Mouse (Mus musculus) lung, embryonic 16.5 days (tissue): ENCODE results near the gene Mcm7. TPM values are rescaled to one million over a fixed set of nuclear protein-coding genes. Genes with fewer than 3 reads are reported as not detected.

Experiments used
- ATAC-seq: fragments of 200-750 bp; cut with Nextera tagmentation; 2 replicates; pipeline ENCODE4 v1.8.0; 2017; ENCODE audit warnings: low read depth, mild to moderate bottlenecking, moderate library complexity
- H3K27ac ChIP-seq: fragments of 300-500 bp; sonication (generic); 2 replicates; pipeline ENCODE4 v1.5.1; 2014; ENCODE audit warnings: mild to moderate bottlenecking, control low read depth, low read length
- H3K27me3 ChIP-seq: fragments of 300-500 bp; sonication (generic); 2 replicates; pipeline ENCODE4 v1.6.1; 2014; ENCODE audit warnings: low read depth, low read length, mixed read lengths; ENCODE audit not compliant: control insufficient read depth, insufficient read depth
- H3K36me3 ChIP-seq: fragments of 300-500 bp; sonication (generic); 2 replicates; pipeline ENCODE4 v1.6.1; 2014; ENCODE audit warnings: low read length; ENCODE audit not compliant: control insufficient read depth, insufficient read depth
- H3K4me1 ChIP-seq: fragments of 300-500 bp; sonication (generic); replicated peaks from 2 replicates; pipeline ENCODE4 v1.6.1; 2014; ENCODE audit warnings: low read length, mixed read lengths; ENCODE audit not compliant: control insufficient read depth, insufficient read depth
- H3K4me2 ChIP-seq: fragments of 300-500 bp; sonication (generic); 2 replicates; pipeline ENCODE4 v1.6.1; 2014; ENCODE audit warnings: low read depth, low read length, control low read depth
- H3K4me3 ChIP-seq: fragments of 300-500 bp; sonication (generic); 2 replicates; pipeline ENCODE4 v1.5.1; 2014; ENCODE audit warnings: mild to moderate bottlenecking, low read length, control low read depth
- H3K9ac ChIP-seq: fragments of 300-500 bp; sonication (generic); 2 replicates; pipeline ENCODE4 v1.6.1; 2014; ENCODE audit warnings: low read length, control low read depth
- H3K9me3 ChIP-seq: fragments of 300-500 bp; sonication (generic); 2 replicates; pipeline ENCODE4 v1.6.1; 2016; ENCODE audit warnings: low read length; ENCODE audit not compliant: control insufficient read depth
- WGBS: fragments of 180-500 bp; shearing (Covaris S2); extraction: QIAGEN DNeasy Blood & Tissue Kit; methylation state at CpG from one replicate; pipeline ENCODE4 v1.1.7; 2014; 5-methylcytosine and 5-hydroxymethylcytosine counted together
- microRNA counts: library from miRNA; unstranded; fragments of <30 nt; microRNA quantifications from one replicate; lab custom pipeline; 2016
- microRNA-seq: library from miRNA; unstranded; fragments of <30 nt; microRNA quantifications from one replicate; pipeline ENCODE4, GENCODE M21; 2016
- polyA plus RNA-seq: library from polyadenylated mRNA; unstranded; fragments of >200 nt; fragmentation: Nextera tagmentation; extraction: Ambion mirVana; gene quantifications from 2 replicates; pipeline ENCODE4 v1.2.1, GENCODE M21; 2015

Mcm7 gene
- polyA plus RNA-seq, 1 experiment from 2014 or later = 197 TPM

- WGBS = 60% methylated on average over 3 of the region's 3 CpGs
Observed at GRCm38 (mm10) chr5:138118041-138118440, 54.2 kb downstream of the Mcm7 start.

GRCm38 (mm10) chr5:138117199-138118015 lies 54.8 kb downstream of the Mcm7 start:
- no peaks in the 10 kb centered on the region for H3K9me3 ChIP-seq
- H3K4me2 ChIP-seq = peak overlapping the region; percentile 63
- H3K36me3 ChIP-seq = peaks cover 5% of the 10 kb centered on the region; the same call in 1 of the 2 replicates
- H3K4me1 ChIP-seq = peaks cover 11% of the 10 kb centered on the region
- peak; percentile 53 for ATAC-seq
- H3K4me3 ChIP-seq = peak overlapping the region; percentile 79
- no peaks in the 10 kb centered on the region for H3K27me3 ChIP-seq
- H3K9ac ChIP-seq = peak overlapping the region; percentile 84
- peak overlapping the region; percentile 96 for H3K27ac ChIP-seq
- 5% methylated on average over 16 of the region's 16 CpGs for WGBS

More at GRCm38 (mm10) chr5:138118041-138118440, 54.2 kb downstream of the Mcm7 start:
- Histone ChIP-seq H3K4me1 (peaks cover 11% of the 10 kb centered on the region), H3K4me3 (peak overlapping the region; percentile 79), H3K4me2 (peak overlapping the region; percentile 63), H3K9me3 (no peaks in the 10 kb centered on the region), H3K27ac (no peak overlapping the region; the same call in 1 of the 2 replicates), H3K27me3 (no peaks in the 10 kb centered on the region), H3K9ac (peak overlapping the region; percentile 84), H3K36me3 (peaks cover 6% of the 10 kb centered on the region)
- ATAC-seq = no peak

GRCm38 (mm10) chr5:138116255-138117198 lies 55.7 kb downstream of the Mcm7 start, which contains the start of gene Zscan21:
Zscan21 (plus strand) TSS chr5:138116903.
- Histone ChIP-seq H3K4me1 (peaks cover 11% of the 10 kb centered on the region), H3K9me3 (no peaks in the 10 kb centered on the region), H3K27me3 (no peaks in the 10 kb centered on the region), H3K9ac (peak within 1 kb of the TSS; percentile 84), H3K4me3 (peak within 1 kb of the TSS; percentile 79), H3K4me2 (peak within 1 kb of the TSS; percentile 63), H3K27ac (peak within 1 kb of the TSS; percentile 96), H3K36me3 (peaks cover 5% of the 10 kb centered on the region; the same call in 1 of the 2 replicates)
- peak; percentile 99 for ATAC-seq
- WGBS = 6% methylated on average over 38 of the region's 38 CpGs

MicroRNA genes within 50 kb of the gene (microRNA counts, 519-probe panel; counts per million panel counts)
- 4,286 counts per million, percentile 87 among the panel's probes with 10 or more counts for microRNA mmu-miR-106b (lab: Ali Mortazavi, UCI)
- microRNA mmu-miR-25 (lab: Ali Mortazavi, UCI) = 5,089 counts per million, percentile 95 among the panel's probes with 10 or more counts
- 4,235 counts per million, percentile 85 among the panel's probes with 10 or more counts for microRNA mmu-miR-93 (lab: Ali Mortazavi, UCI)

Small RNAs within 50 kb of the gene (microRNA-seq; reads per million reads assigned to microRNA genes)
- gene Mir106b = 6,708 reads per million, percentile 92 among the genes with 10 or more reads in this experiment
- gene Mir25 = 565 reads per million, percentile 70 among the genes with 10 or more reads in this experiment
- 9,171 reads per million, percentile 94 among the genes with 10 or more reads in this experiment for gene Mir93

Other genes starting within 250 kb of the Mcm7 start
- 0.08 and 0.10 TPM in 2 replicates for gene Gjc3, start 209.3 kb downstream of the Mcm7 start, polyA plus RNA-seq
- 1.1 TPM in 1 of 2 replicates, not detected in the other for gene Azgp1, start 190.9 kb downstream of the Mcm7 start, polyA plus RNA-seq
- gene Smok3a, start 151.2 kb downstream of the Mcm7 start, polyA plus RNA-seq = not detected in 2 replicates
- not detected in 2 replicates for gene Smok3b, start 151.0 kb downstream of the Mcm7 start, polyA plus RNA-seq
- gene Smok3c, start 119.2 kb downstream of the Mcm7 start, polyA plus RNA-seq = not detected in 2 replicates
- 14.8 and 18.1 TPM in 2 replicates for gene Zkscan1, start 87.3 kb downstream of the Mcm7 start, polyA plus RNA-seq
- gene Zscan21, start 55.5 kb downstream of the Mcm7 start, polyA plus RNA-seq = 57.9 and 61.5 TPM in 2 replicates
- 22.8 and 24.0 TPM in 2 replicates for gene Zfp113, start 16.7 kb downstream of the Mcm7 start, polyA plus RNA-seq
- gene Cops6, start 11.4 kb downstream of the Mcm7 start, polyA plus RNA-seq = 292 and 301 TPM in 2 replicates
- gene Ap4m1, start 420 bp downstream of the Mcm7 start, polyA plus RNA-seq = 26.2 and 27.4 TPM in 2 replicates
- 87.3 and 88.8 TPM in 2 replicates for gene Taf6, start 15.0 kb upstream of the Mcm7 start, polyA plus RNA-seq
- 59.5 and 60.5 TPM in 2 replicates for gene Cnpy4, start 15.1 kb upstream of the Mcm7 start, polyA plus RNA-seq
- 7.6 and 8.8 TPM in 2 replicates for gene Mblac1, start 21.9 kb upstream of the Mcm7 start, polyA plus RNA-seq
- not detected in 2 replicates for gene Nxpe5, start 53.5 kb upstream of the Mcm7 start, polyA plus RNA-seq
- 56.7 and 62.1 TPM in 2 replicates for gene Lamtor4, start 83.1 kb upstream of the Mcm7 start, polyA plus RNA-seq
- 3.8 and 6.2 TPM in 2 replicates for gene BC037034, start 91.6 kb upstream of the Mcm7 start, polyA plus RNA-seq
- gene Gal3st4, start 100.4 kb upstream of the Mcm7 start, polyA plus RNA-seq = 1.2 and 1.5 TPM in 2 replicates
- 0.13 and 0.19 TPM in 2 replicates for gene Gm43720, start 107.5 kb upstream of the Mcm7 start, polyA plus RNA-seq
- gene Gpc2, start 107.6 kb upstream of the Mcm7 start, polyA plus RNA-seq = 16.7 and 17.1 TPM in 2 replicates
- 3.5 and 4.4 TPM in 2 replicates for gene Stag3, start 107.8 kb upstream of the Mcm7 start, polyA plus RNA-seq
- gene Pvrig, start 169.5 kb upstream of the Mcm7 start, polyA plus RNA-seq = 0.39 TPM in 1 of 2 replicates, not detected in the other